In the genomic region with DNA sequence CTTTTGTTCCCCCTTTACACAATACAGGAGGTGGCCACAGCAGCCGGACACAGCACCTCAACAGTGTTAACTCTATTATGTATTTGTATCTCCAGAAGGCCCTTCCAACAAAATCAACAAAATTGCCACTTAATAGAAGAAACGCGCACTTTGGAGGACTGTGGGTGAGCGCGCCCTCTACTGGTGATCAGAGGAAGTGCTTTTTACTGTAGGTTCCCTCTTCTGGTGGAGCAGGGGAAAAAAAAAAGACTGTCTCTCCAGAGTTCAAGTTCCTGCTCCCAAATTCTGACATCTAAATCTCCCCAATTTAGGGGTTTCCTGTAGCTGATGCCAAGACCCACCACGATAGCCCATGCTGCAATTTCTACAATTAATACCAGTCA, we compare ENCODE assay signal across 7 mouse cellular contexts. TPM values are rescaled to one million over a fixed set of nuclear protein-coding genes. Genes with fewer than 3 reads are reported as not detected.
DNase-seq lines count a peak whose midpoint lies in the region; ATAC-seq lines count a peak whose summit lies in the region.

No protein-coding gene starts in this region.

- no peaks in the 10 kb centered on the region for H3K9me3 ChIP-seq in embryonic facial prominence, embryonic 11.5 days (replicated peaks; ENCODE audit: control insufficient read depth, low read length)
- H3K9me3 ChIP-seq in heart, embryonic 14.5 days (ENCODE audit: control insufficient read depth, low read length): no peaks in the 10 kb centered on the region

- H3K4me1 ChIP-seq in embryonic facial prominence, embryonic 11.5 days (ENCODE audit: control insufficient read depth, insufficient read depth, low read length): no peaks in the 10 kb centered on the region
- H3K4me1 ChIP-seq in heart, embryonic 14.5 days (ENCODE audit: control insufficient read depth in 2 of 2, insufficient read depth in 2 of 2, low read length in 2 of 2): peaks cover 13 to 26% of the 10 kb centered on the region in 2 experiments

- H3K9ac ChIP-seq in embryonic facial prominence, embryonic 11.5 days (replicated peaks; ENCODE audit: low read length): no peak overlapping the region
- peak overlapping the region; percentile 21; the same call in 1 of the 2 replicates for H3K9ac ChIP-seq in heart, embryonic 14.5 days (ENCODE audit: low read length)

- no peak for ATAC-seq in embryonic facial prominence, embryonic 11.5 days (replicated peaks; ENCODE audit: insufficient number of reproducible peaks, low FRiP score, low TSS enrichment, low read depth)
- no peak for ATAC-seq in heart, embryonic 14.5 days (ENCODE audit: insufficient number of reproducible peaks, insufficient read depth, low FRiP score, low read depth)
- peak; percentile 94 for ATAC-seq in megakaryocyte progenitor cell, adult 5-6 weeks (replicated peaks; ENCODE audit: poor library complexity)

- DNase-seq in ES-CJ7 (ENCODE audit: low read depth, low spot score): peak; percentile 81
- peak; percentile 84 for DNase-seq in adrenal gland, postnatal 14 days
- peak; percentile 83 for DNase-seq in embryonic facial prominence, embryonic 11.5 days (ENCODE audit: low spot score)
- DNase-seq in layer of hippocampus, postnatal 14 days (ENCODE audit: low spot score in 2 of 2): peak; percentile 80 to 83
- peak; percentile 56 for DNase-seq in spleen, adult 12 weeks (ENCODE audit: low spot score)

- H3K4me3 ChIP-seq in embryonic facial prominence, embryonic 11.5 days (ENCODE audit: low read depth, low read length): no peak overlapping the region
- no peak overlapping the region for H3K4me3 ChIP-seq in heart, embryonic 14.5 days (ENCODE audit: control insufficient read depth in 1 of 2, insufficient read depth in 1 of 2, low read depth in 1 of 2, low read length in 2 of 2)

- H3K4me2 ChIP-seq in embryonic facial prominence, embryonic 11.5 days (ENCODE audit: low read depth, low read length): no peak overlapping the region
- H3K4me2 ChIP-seq in heart, embryonic 14.5 days (ENCODE audit: low read length): peak overlapping the region; percentile 34

- no peaks in the 10 kb centered on the region for H3K36me3 ChIP-seq in embryonic facial prominence, embryonic 11.5 days (replicated peaks; ENCODE audit: control insufficient read depth, insufficient read depth, low read depth, low read length)
- no peaks in the 10 kb centered on the region for H3K36me3 ChIP-seq in heart, embryonic 14.5 days (ENCODE audit: control insufficient read depth, insufficient read depth, low read length)

- H3K27ac ChIP-seq in embryonic facial prominence, embryonic 11.5 days (replicated peaks; ENCODE audit: low read depth, low read length): no peak overlapping the region
- H3K27ac ChIP-seq in heart, embryonic 14.5 days (replicated peaks in 1 of 2; ENCODE audit: control insufficient read depth in 1 of 2, insufficient read depth in 1 of 2, low read depth in 2 of 2, low read length in 2 of 2): peak overlapping the region in 1 of 2 experiments; percentile 78; a peak in 2 of 4 replicates

- no peaks in the 10 kb centered on the region for H3K27me3 ChIP-seq in embryonic facial prominence, embryonic 11.5 days (ENCODE audit: control insufficient read depth, insufficient read depth, low read length)
- H3K27me3 ChIP-seq in heart, embryonic 14.5 days (ENCODE audit: control insufficient read depth, insufficient read depth, low read length): no peaks in the 10 kb centered on the region

- 3% methylated on average over 6 of the region's 6 CpGs for WGBS in embryonic facial prominence, embryonic 11.5 days
- WGBS in heart, embryonic 14.5 days: 2% methylated on average over 6 of the region's 6 CpGs

RNA-seq across cellular contexts. Expression of a gene that starts 10.2 kb away (rescaled TPM):
- total RNA-seq in adrenal gland, postnatal 14 days (2021): 181 and 193 TPM in 2 replicates
- polyA plus RNA-seq in embryonic facial prominence, embryonic 11.5 days (2014; fragmentation: Nextera tagmentation; extraction: Ambion mirVana): 13.4 and 15.0 TPM in 2 replicates
- 18.1 and 20.9 TPM in 2 replicates for polyA plus RNA-seq in heart, embryonic 14.5 days (2014; fragmentation: Nextera tagmentation; extraction: Ambion mirVana)
- 100 to 1,000 TPM; 116 to 121 TPM for total RNA-seq in layer of hippocampus, postnatal 14 days (2021)
- 28.2 and 35.4 TPM in 2 replicates for total RNA-seq in megakaryocyte progenitor cell, adult 5-6 weeks (2015)
- 46.6 and 86.4 TPM in 2 replicates for total RNA-seq in megakaryocyte progenitor cell, adult 5-6 weeks (2017)
